Mouse (Mus musculus) small intestine, adult 10 weeks (tissue): ENCODE results near the gene Zfp422. TPM values are rescaled to one million over a fixed set of nuclear protein-coding genes. Genes with fewer than 3 reads are reported as not detected.

Experiments used
- polyA plus RNA-seq: library from polyadenylated mRNA; stranded (reverse); fragments of 350-450 nt; fragmentation: Illumina TruSeq; extraction: RNeasy Lipid Tissue Mini Kit (QIAGEN cat#74804); gene quantifications from one replicate; pipeline ENCODE4 v1.2.3, GENCODE M21; 2014; ENCODE audit warnings: low replicate concordance

The Zfp422 gene
- 49.6 TPM for polyA plus RNA-seq

GRCm38 (mm10) chr6:116628539-116629171 is at the start of gene Zfp422:
Gene Zfp422 (minus strand): TSS chr6:116628999.

GRCm38 (mm10) chr6:116673471-116674282 is 44.9 kb upstream of the Zfp422 start, which contains the start of gene Rassf4:
Gene Rassf4 (minus strand): TSS chr6:116673952.

DNA sequence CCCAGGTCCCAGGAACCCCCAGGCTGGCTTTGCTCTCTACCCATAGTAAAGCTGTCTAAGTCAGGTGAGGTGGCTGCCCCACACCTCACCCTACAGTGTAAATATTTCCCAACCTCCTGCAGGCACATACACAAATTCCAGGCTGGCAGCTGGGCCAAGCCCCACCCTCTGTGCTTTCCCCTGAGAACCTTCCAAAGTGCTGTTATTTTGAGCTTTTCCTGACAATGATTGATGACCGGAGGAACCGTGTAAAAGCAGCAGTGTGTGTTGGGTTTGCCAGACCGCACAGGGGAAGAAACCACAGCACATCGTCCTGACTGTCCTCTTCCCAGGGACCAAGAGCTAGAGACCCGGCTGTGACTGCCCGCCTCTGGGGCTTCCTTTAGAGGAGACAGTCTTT is 21.6 kb upstream of the Zfp422 start, which contains the start of gene Depp1:
Gene Depp1, plus strand, starts transcription at position 204 of the 400 bp plus-strand sequence.

GRCm38 (mm10) chr6:116584095-116584494 is 44.7 kb downstream of the Zfp422 start, which contains the start of gene Olfr215:
Gene Olfr215 (minus strand): TSS chr6:116584195.

Other genes with a start within 250 kb of the Zfp422 start
- 1.2 TPM for gene Alox5, start 167.8 kb downstream of the Zfp422 start, polyA plus RNA-seq
- not detected for gene Olfr211, start 139.9 kb downstream of the Zfp422 start, polyA plus RNA-seq
- gene Olfr212, start 122.5 kb downstream of the Zfp422 start, polyA plus RNA-seq = not detected
- gene Olfr213, start 90.5 kb downstream of the Zfp422 start, polyA plus RNA-seq = not detected
- not detected for gene Gm5580, start 77.9 kb downstream of the Zfp422 start, polyA plus RNA-seq
- gene Olfr214, start 74.8 kb downstream of the Zfp422 start, polyA plus RNA-seq = not detected
- not detected for gene Olfr215, start 44.8 kb downstream of the Zfp422 start, polyA plus RNA-seq
- gene Depp1, start 21.6 kb upstream of the Zfp422 start, polyA plus RNA-seq = not detected
- 5.0 TPM for gene Rassf4, start 45.0 kb upstream of the Zfp422 start, polyA plus RNA-seq
- not detected for gene Tmem72, start 87.9 kb upstream of the Zfp422 start, polyA plus RNA-seq